Mouse (Mus musculus): ENCODE measurements around the gene Gng12.

DNA sequence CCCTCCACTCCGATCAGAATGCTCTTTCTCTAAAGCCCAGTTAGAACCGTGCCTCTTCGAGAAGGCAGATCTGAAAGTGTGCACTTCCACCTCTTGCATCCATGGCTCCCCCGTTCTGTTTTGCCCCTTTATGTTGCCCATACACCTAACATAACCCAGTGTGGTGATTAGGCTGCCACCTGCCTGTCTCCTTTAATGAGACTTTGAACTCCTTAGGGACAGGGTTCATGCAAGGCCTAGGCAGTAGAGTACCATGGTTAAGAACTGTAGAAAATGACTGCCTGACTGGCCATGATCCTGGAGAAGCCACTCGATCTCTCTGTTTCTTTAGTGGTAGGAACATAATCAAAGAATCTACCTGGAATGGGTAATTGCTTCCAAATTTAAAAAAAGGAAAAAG, 161.4 kb downstream of the Gng12 start:
- TF ChIP-seq EP300 (IDR thresholded peaks at IDR 0.05; ENCODE audit: insufficient read depth, low read depth, low read length) (no peak), CTCF (IDR thresholded peaks at IDR 0.05) (no peak), POLR2A (IDR thresholded peaks at IDR 0.05; ENCODE audit: insufficient read depth, low read depth, low read length) (no peak)

All from heart, adult 2 months (tissue).